Mouse (Mus musculus) cerebellum, postnatal 36 days (tissue): ENCODE results near the gene Olfr963.
"Not testable (repeated sequence)": the region's sequence is repeated elsewhere in the genome, so short reads cannot be mapped to it uniquely, and the experiment has no call there.

Experiments used
- DNase-seq, 2 experiments: peaks; one replicate each; pipeline ENCODE4 v3.0.0; 2021 to 2022; ENCODE audit warnings: mixed read lengths in 2 of 2

Gene Olfr963

GRCm38 (mm10) chr9:39666905-39667304 lies at the start of gene Olfr963:
TSS of gene Olfr963 (plus strand) at chr9:39667205.
- no peak for DNase-seq

- DNase-seq = no peak
Measured at GRCm38 (mm10) chr9:39621073-39621472, 45.9 kb upstream of the Olfr963 start, which contains the start of gene Olfr960. TSS of gene Olfr960 (plus strand) at chr9:39621373.

- no peak for DNase-seq
Measured at GRCm38 (mm10) chr9:39623783-39624182, 43.2 kb upstream of the Olfr963 start.

- DNase-seq = no peak
Measured at GRCm38 (mm10) chr9:39624711-39625110, 42.3 kb upstream of the Olfr963 start.

- no peak for DNase-seq
Measured at GRCm38 (mm10) chr9:39629069-39629468, 37.9 kb upstream of the Olfr963 start.

- no peak for DNase-seq
Measured at GRCm38 (mm10) chr9:39633913-39634594, 33.0 kb upstream of the Olfr963 start.

GRCm38 (mm10) chr9:39644785-39645184 lies 22.2 kb upstream of the Olfr963 start, which contains the start of gene Olfr961:
TSS of gene Olfr961 (plus strand) at chr9:39645085.
- DNase-seq = no peak

- no peak for DNase-seq
Measured at GRCm38 (mm10) chr9:39647382-39647781, 19.6 kb upstream of the Olfr963 start.

GRCm38 (mm10) chr9:39654756-39655396 lies 12.1 kb upstream of the Olfr963 start:
- DNase-seq = no peak

- no peak for DNase-seq
Measured at GRCm38 (mm10) chr9:39669723-39670122, 2.7 kb downstream of the Olfr963 start.

GRCm38 (mm10) chr9:39674820-39675219 lies 7.8 kb downstream of the Olfr963 start:
- DNase-seq = no peak

GRCm38 (mm10) chr9:39678557-39678956 lies 11.6 kb downstream of the Olfr963 start:
- DNase-seq = no peak

- no peak for DNase-seq
Measured at GRCm38 (mm10) chr9:39679280-39679679, 12.3 kb downstream of the Olfr963 start.

GRCm38 (mm10) chr9:39701123-39701522 lies 34.1 kb downstream of the Olfr963 start:
- not testable (repeated sequence) for DNase-seq

GRCm38 (mm10) chr9:39707017-39707416 lies 40.0 kb downstream of the Olfr963 start, which contains the start of gene Olfr149:
TSS of gene Olfr149 (minus strand) at chr9:39707117.
- no peak for DNase-seq

- DNase-seq = peak in 1 of 2 experiments; percentile 1
Measured at GRCm38 (mm10) chr9:39708958-39709357, 42.0 kb downstream of the Olfr963 start.

- no peak for DNase-seq
Measured at GRCm38 (mm10) chr9:39711053-39711452, 44.0 kb downstream of the Olfr963 start, which contains the start of gene Olfr965. TSS of gene Olfr965 (plus strand) at chr9:39711353.
